Mouse (Mus musculus) spleen, postnatal 36 days (tissue): Measurements from ENCODE around the gene Mrps23.

ENCODE experiments used
- DNase-seq, 2 experiments: peaks; one replicate each; pipeline ENCODE4 v3.0.0; 2022; ENCODE audit warnings: low spot score in 2 of 2, mixed read lengths in 1 of 2

Gene Mrps23

GRCm38 (mm10) chr11:88203712-88204532 lies at the start of gene Mrps23:
Mrps23 (plus strand) TSS chr11:88204388.
- DNase-seq, result peak; percentile 92 to 93

- DNase-seq, result no peak
These were observed 49.7 kb upstream of the Mrps23 start for GRCm38 (mm10) chr11:88154500-88154899.

DNA sequence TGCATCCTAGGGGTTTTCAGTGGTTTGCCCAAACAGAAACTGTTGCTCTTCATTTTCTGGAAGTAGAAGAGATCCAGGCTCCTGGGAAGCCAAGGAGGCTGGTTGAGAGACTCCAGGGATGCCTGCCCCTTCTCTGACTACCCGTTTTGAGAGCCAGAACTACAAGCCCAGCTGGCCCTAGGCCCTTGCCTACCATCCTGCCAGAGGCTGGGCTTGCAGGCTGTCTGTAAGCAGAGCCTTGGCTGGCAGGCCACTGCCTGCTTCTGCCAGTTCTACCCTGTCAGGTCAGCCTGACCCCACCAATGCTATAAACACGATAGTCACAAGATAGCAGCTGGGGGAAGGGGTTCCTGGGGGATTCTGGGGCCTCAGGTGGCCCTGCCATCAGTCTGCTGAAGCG lies 48.7 kb upstream of the Mrps23 start:
- DNase-seq, result no peak

GRCm38 (mm10) chr11:88155998-88156397 lies 48.2 kb upstream of the Mrps23 start:
- DNase-seq, result no peak

DNA sequence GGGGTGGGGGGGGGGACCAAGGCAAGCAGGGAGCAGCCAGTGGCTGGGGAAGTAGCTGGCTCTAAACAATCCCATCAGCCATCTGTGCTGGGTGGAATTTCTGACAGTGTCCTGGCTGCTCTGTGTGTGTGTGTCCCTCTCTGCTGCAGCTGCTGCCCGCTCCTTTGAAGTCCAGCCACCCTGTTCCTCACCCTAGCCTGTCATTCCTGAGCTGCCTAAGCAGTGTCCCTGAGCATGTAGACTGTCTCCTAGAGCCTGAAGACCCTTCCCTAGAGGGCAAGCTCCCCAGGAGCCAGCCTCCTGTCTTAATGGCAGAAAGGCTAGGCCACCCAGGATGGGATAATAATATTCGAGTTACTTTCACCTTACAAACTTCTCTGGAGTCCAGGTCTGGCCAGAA lies 47.8 kb upstream of the Mrps23 start:
- DNase-seq, result no peak

DNA sequence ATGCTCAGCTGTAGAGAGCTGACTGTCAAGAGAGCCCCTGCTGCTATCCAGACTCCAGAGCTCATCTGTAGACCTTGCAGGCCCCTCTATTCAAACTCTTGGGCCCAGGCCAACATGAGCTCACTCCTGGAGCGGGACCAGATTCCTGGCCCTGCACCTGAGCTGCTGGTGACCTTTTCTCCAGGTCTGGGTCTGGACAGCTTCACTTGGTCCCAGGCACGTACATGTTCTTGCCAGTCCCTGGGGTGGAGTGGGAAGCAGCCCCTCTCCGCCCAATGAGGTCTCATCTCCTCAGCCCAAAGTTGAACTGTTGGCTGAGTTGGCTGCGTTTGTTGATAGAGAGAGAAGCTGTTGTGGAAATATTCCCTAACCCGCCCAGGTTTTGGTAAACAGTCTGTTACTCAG lies 45.3 kb upstream of the Mrps23 start:
- no peak for DNase-seq

GRCm38 (mm10) chr11:88159389-88159788 lies 44.8 kb upstream of the Mrps23 start:
- no peak for DNase-seq

- no peak for DNase-seq
These were observed 43.9 kb upstream of the Mrps23 start for GRCm38 (mm10) chr11:88160316-88160715.

DNA sequence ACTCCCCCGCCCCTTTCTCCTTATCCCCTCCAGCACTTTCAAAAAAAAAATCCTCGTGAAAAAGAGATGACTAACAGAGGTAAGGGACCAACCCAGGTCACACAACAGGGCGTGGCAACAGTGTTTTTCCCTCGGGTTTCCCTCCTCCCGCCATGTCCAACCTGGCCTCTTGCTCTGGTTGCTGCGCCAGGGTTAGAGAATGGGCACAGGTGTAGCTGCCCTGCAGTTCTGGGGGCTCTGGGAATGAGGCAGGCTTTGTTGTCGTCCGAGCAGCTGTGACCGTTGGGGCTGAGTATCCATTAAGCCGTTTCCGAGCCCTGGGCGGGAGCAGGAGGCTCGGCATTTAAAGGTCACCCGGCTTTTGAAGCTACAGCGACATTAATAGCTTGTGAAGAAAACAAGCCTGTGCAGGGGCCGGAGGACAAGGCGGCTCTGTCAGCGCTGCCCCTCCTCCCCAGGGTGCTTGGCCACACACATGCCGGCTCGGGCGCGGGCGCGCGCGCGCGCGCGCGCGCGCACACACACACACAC lies 43.1 kb upstream of the Mrps23 start:
- peak; percentile 25 to 30 for DNase-seq

DNA sequence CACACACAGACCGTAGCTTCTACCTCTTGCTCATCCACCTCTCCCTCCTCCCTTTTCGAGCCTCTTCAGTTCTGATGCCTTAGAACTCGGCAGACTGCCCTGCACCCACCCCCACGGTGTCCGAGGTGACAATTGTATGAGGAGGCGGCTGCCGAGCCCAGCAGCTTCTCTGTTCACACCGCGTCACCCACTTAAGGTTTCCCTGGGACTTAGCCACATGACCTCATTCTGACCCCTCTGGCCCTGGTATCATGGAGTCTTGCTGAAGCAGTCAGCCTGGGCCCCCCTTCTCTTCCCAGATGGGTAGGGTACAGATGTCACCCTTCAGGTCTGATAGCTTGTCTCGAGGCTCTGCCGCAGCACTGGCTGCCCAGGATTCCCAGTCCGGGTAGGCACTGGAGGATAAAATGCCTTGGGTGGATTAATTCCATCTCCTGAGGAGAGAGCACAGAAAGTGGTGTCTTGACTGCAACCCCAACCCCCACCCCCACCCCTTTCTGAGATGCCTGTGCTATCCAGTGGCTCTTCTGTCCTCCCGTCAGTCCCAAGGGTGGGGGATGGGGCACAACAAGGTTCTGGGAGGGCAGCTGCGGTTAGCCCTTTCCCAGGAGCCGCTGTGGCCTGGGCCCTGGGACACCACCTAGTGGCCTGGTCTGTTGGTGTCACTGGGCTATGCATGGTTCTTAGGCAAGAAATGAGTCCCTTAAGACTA lies 42.4 kb upstream of the Mrps23 start:
- peak; percentile 73 for DNase-seq

- no peak for DNase-seq
These were observed 41.4 kb upstream of the Mrps23 start for GRCm38 (mm10) chr11:88162740-88163139.

- DNase-seq, result no peak
These were observed 39.9 kb upstream of the Mrps23 start for GRCm38 (mm10) chr11:88164213-88164723.

DNA sequence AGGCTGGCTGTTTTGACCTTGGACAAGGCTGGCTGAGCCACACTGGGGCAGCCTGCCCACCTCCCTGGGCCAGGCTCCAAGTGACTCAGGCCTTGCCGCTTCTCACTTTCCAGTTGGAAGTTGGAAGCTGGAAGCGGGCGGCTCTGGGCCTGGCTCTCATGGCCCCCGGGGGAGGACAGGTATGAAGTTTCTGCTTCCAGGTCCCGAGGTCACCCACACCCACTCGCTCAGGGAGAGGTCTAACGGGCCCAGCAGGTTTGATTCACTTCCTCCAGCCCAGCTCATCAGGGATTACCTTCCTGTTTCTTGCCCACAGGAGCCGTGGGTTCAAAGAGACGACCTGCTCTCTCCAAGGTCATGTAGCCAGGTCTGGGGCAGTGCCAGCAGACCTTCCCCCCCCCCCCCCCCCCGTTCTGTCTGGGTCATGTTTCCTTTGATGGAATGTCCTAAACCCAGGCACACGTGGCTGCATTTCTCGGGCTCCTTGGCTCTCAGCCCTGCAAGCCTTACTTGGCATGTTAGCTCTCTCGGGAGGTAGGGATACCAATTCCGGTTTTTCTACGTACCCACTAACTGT lies 39.3 kb upstream of the Mrps23 start:
- DNase-seq, result no peak

GRCm38 (mm10) chr11:88165683-88166364 lies 38.4 kb upstream of the Mrps23 start:
- no peak for DNase-seq

DNA sequence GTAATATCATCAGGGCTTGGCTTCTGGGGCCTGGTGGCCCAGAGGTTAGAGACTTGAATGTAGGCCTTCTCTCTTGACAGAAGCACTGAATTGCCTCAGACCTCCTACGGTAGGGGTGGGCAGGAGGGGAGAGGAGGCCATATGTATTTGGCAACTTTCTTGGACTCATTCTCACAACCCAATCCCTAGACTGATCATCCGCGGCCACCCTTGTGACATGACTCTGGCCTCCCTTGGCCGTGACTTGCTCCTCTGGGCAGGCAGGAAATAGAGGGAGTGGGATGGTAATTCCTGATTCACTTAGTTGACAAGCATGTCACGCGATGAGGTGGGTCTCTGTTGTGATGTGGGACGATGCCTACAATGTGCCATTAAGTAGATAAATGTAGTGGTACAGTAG lies 37.7 kb upstream of the Mrps23 start:
- DNase-seq, result no peak

GRCm38 (mm10) chr11:88168611-88169010 lies 35.6 kb upstream of the Mrps23 start:
- DNase-seq, result no peak

DNA sequence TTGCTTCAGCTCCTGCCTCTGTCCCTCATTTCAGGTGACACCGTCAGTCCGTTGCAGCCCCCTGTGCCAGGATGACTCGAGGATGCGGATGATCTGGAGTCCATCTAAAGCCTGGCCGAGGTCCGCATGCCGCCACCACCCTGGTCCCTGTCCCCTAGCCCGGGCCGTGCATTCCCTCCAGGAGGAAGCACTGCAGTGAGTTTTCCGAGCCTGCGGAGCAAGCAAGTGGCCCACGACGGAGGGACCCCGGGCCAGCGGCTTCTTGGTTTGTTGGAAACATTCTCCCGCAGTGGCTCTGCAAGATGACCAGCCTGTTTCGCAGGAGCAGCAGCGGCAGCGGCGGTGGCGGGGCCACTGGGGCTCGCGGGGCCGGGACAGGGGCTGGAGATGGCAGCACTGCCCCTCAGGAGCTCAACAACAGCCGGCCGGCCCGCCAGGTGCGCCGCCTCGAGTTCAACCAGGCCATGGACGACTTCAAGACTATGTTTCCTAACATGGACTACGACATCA lies 34.6 kb upstream of the Mrps23 start:
- DNase-seq, result no peak

GRCm38 (mm10) chr11:88170606-88171005 lies 33.6 kb upstream of the Mrps23 start:
- no peak for DNase-seq

- DNase-seq, result no peak
These were observed 32.2 kb upstream of the Mrps23 start for GRCm38 (mm10) chr11:88171876-88172442.

- no peak for DNase-seq
These were observed 31.4 kb upstream of the Mrps23 start for GRCm38 (mm10) chr11:88172601-88173325.
